Mouse (Mus musculus): ENCODE results near the gene Vangl2. TPM values are rescaled to one million over a fixed set of nuclear protein-coding genes. Genes with fewer than 3 reads are reported as not detected.

Vangl2 gene
- polyA plus RNA-seq, 1 experiment from 2014 or later: 7.5 TPM

DNA sequence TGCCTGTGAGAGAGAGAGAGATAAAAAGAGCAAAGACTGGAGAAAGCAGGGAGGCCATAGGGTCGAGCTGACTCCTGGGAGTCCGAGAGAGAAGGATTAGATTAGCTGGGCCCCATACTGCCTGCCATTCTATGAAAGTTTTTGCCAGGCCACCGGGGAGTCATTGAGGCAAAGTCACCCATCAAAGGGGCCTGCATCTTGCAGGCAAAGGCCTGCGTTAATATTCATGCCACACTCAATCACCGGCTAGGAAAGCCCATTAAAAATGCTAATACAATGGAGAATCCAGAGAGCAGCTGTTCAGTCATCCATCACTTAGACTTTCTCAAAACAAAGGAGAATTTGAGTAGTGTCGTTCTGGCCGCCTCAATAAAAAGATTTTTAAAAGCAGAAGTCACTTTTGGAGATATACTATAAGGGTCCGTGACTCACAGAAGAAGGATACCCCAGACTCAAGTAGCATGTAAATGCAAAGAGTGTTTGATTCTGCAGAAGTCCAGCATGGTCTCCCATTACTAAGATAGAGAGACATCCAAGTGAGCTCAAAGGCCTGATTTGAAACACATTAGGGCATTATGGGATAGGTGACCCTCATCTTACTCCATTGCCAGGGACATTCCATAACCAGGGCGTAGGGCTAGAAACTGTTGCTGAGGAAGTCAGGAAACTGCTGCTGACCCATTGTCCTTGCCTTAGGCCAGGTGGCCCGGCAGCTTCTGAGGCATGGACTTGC is 57.2 kb downstream of the Vangl2 start:
- H3K9ac ChIP-seq (ENCODE audit: low read length): no peak overlapping the region
- no peak overlapping the region for H3K4me2 ChIP-seq (ENCODE audit: low read depth, low read length)
- no peak overlapping the region for H3K4me3 ChIP-seq (ENCODE audit: low read length)
- WGBS: 66% methylated on average over 10 of the region's 10 CpGs
- no peak overlapping the region for H3K27ac ChIP-seq (ENCODE audit: low read length)
- no peaks in the 10 kb centered on the region for H3K4me1 ChIP-seq (ENCODE audit: control insufficient read depth, insufficient read depth, low read length)
- H3K27me3 ChIP-seq (ENCODE audit: control insufficient read depth, insufficient read depth, low read length): no peaks in the 10 kb centered on the region
- peaks cover 3% of the 10 kb centered on the region; the same call in 1 of the 2 replicates for H3K9me3 ChIP-seq (replicated peaks; ENCODE audit: control insufficient read depth, low read length)
- no peaks in the 10 kb centered on the region for H3K36me3 ChIP-seq (ENCODE audit: control insufficient read depth, insufficient read depth)
- ATAC-seq (replicated peaks; ENCODE audit: extremely low read depth, insufficient read depth, low FRiP score): no peak

DNA sequence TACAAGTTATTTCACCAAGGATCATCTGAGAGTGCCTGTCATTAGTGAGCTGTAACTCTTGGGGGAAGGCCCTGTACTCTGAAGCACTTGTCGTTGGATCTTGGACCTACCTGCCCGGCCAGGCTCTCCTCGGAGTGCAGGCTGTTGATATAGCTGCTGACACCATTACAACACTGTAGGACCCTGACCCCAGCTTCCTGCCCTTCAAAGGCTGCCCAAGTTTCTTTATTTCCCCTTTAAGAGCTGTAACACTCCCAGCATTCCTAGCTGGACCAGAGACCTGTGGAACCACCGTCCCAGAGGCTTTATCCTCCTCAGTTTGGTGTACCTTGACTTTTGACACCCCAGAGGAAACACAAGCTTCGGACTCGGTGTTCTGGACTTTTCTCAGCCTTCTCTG is 59.0 kb downstream of the Vangl2 start:
- ATAC-seq (replicated peaks; ENCODE audit: extremely low read depth, insufficient read depth, low FRiP score): no peak
- H3K27ac ChIP-seq (ENCODE audit: low read length): no peak overlapping the region
- no peaks in the 10 kb centered on the region for H3K27me3 ChIP-seq (ENCODE audit: control insufficient read depth, insufficient read depth, low read length)
- H3K4me1 ChIP-seq (ENCODE audit: control insufficient read depth, insufficient read depth, low read length): no peaks in the 10 kb centered on the region
- no peak overlapping the region for H3K4me2 ChIP-seq (ENCODE audit: low read depth, low read length)
- no peak overlapping the region for H3K4me3 ChIP-seq (ENCODE audit: low read length)
- H3K36me3 ChIP-seq (ENCODE audit: control insufficient read depth, insufficient read depth): no peaks in the 10 kb centered on the region
- WGBS: 82% methylated on average over 6 of the region's 6 CpGs
- H3K9me3 ChIP-seq (replicated peaks; ENCODE audit: control insufficient read depth, low read length): peaks cover 3% of the 10 kb centered on the region; the same call in 1 of the 2 replicates
- H3K9ac ChIP-seq (ENCODE audit: low read length): no peak overlapping the region

DNA sequence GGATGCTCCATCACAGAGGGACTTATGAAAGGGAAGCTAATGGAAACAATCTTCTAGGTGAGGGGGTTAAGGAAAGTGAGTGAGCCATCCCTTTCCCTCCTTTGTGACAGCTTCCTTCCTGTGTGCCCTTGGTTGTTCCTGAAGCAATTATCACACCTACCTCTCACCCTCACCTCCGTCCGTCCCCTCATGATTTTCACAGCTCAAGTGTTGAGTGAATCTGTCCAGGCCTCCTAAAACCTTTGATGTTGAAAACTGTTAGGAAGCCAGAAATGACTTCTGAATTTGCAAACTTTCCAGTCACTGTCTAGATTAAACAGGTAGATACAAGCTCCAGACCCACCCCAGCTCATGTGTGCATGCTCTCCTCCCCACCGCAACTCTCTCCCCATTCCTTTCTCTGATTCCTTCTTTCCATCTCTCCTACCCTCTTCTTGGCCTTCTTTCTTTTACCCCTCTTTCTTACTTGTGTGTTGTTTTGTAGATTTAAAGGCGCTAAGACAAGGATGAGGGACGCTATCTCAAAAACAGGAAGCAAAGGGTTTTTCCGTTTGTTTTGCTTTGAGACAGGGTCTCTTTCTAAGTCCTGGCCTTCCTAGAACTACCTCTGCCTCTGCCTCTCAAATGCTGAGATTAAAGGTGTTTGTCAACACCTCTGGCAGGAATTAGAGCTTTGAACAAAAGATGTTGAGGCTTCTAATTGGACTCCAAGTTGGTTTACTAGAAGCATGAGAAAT is 62.0 kb downstream of the Vangl2 start:
- Histone ChIP-seq H3K9ac (ENCODE audit: low read length) (no peak overlapping the region), H3K27ac (ENCODE audit: low read length) (no peak overlapping the region), H3K4me3 (ENCODE audit: low read length) (no peak overlapping the region), H3K27me3 (ENCODE audit: control insufficient read depth, insufficient read depth, low read length) (no peaks in the 10 kb centered on the region), H3K36me3 (ENCODE audit: control insufficient read depth, insufficient read depth) (no peaks in the 10 kb centered on the region), H3K4me1 (ENCODE audit: control insufficient read depth, insufficient read depth, low read length) (no peaks in the 10 kb centered on the region), H3K4me2 (ENCODE audit: low read depth, low read length) (no peak overlapping the region), H3K9me3 (replicated peaks; ENCODE audit: control insufficient read depth, low read length) (peaks cover 3% of the 10 kb centered on the region; the same call in 1 of the 2 replicates)
- 56% methylated on average over 6 of the region's 6 CpGs for WGBS
- no peak for ATAC-seq (replicated peaks; ENCODE audit: extremely low read depth, insufficient read depth, low FRiP score)

DNA sequence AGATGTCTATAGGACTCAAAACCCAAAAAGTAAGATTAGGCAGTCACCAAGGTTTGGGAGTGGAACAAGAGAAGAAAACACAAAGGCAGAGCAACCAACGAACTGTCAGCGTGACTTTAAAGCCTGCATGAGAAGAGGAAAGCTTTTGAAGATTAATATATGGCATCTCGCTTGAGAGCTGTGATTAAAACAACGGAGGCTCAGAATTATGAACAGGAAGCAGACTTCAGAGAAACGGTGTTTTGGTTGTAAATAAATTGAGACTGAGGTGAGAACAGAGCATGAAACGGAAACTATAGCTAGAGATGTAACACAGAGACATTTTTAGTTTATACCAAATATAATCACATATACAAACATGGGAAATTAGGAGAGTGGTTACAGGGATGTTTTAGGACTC is 64.6 kb downstream of the Vangl2 start:
- WGBS: 74% methylated on average over 6 of the region's 6 CpGs
- Histone ChIP-seq H3K36me3 (ENCODE audit: control insufficient read depth, insufficient read depth) (no peaks in the 10 kb centered on the region), H3K27me3 (ENCODE audit: control insufficient read depth, insufficient read depth, low read length) (no peaks in the 10 kb centered on the region), H3K9ac (ENCODE audit: low read length) (no peak overlapping the region), H3K4me2 (ENCODE audit: low read depth, low read length) (no peak overlapping the region), H3K27ac (ENCODE audit: low read length) (no peak overlapping the region), H3K9me3 (replicated peaks; ENCODE audit: control insufficient read depth, low read length) (peaks cover 3% of the 10 kb centered on the region; the same call in 1 of the 2 replicates), H3K4me1 (ENCODE audit: control insufficient read depth, insufficient read depth, low read length) (no peaks in the 10 kb centered on the region), H3K4me3 (ENCODE audit: low read length) (no peak overlapping the region)
- no peak for ATAC-seq (replicated peaks; ENCODE audit: extremely low read depth, insufficient read depth, low FRiP score)

- H3K4me1 ChIP-seq (ENCODE audit: control insufficient read depth, insufficient read depth, low read length): no peaks in the 10 kb centered on the region
- H3K4me2 ChIP-seq (ENCODE audit: low read depth, low read length): no peak overlapping the region
- no peaks in the 10 kb centered on the region for H3K27me3 ChIP-seq (ENCODE audit: control insufficient read depth, insufficient read depth, low read length)
- no peak overlapping the region for H3K27ac ChIP-seq (ENCODE audit: low read length)
- H3K9me3 ChIP-seq (replicated peaks; ENCODE audit: control insufficient read depth, low read length): no peaks in the 10 kb centered on the region
- no peak overlapping the region for H3K9ac ChIP-seq (ENCODE audit: low read length)
- H3K36me3 ChIP-seq (ENCODE audit: control insufficient read depth, insufficient read depth): no peaks in the 10 kb centered on the region
- no peak overlapping the region for H3K4me3 ChIP-seq (ENCODE audit: low read length)
- peak; percentile 69; the same call in 1 of the 2 replicates for ATAC-seq (replicated peaks; ENCODE audit: extremely low read depth, insufficient read depth, low FRiP score)
- 78% methylated on average over 6 of the region's 6 CpGs for WGBS
Observed at GRCm38 (mm10) chr1:171961704-171962103, 66.5 kb downstream of the Vangl2 start.

- Histone ChIP-seq H3K27me3 (ENCODE audit: control insufficient read depth, insufficient read depth, low read length) (no peaks in the 10 kb centered on the region), H3K27ac (ENCODE audit: low read length) (no peak overlapping the region), H3K36me3 (ENCODE audit: control insufficient read depth, insufficient read depth) (no peaks in the 10 kb centered on the region), H3K4me3 (ENCODE audit: low read length) (no peak overlapping the region), H3K9me3 (replicated peaks; ENCODE audit: control insufficient read depth, low read length) (no peaks in the 10 kb centered on the region), H3K4me2 (ENCODE audit: low read depth, low read length) (no peak overlapping the region), H3K4me1 (ENCODE audit: control insufficient read depth, insufficient read depth, low read length) (no peaks in the 10 kb centered on the region), H3K9ac (ENCODE audit: low read length) (no peak overlapping the region)
- WGBS: 86% methylated on average over 5 of the region's 5 CpGs
- ATAC-seq (replicated peaks; ENCODE audit: extremely low read depth, insufficient read depth, low FRiP score): no peak
Observed at GRCm38 (mm10) chr1:171960726-171961125, 67.5 kb downstream of the Vangl2 start.

DNA sequence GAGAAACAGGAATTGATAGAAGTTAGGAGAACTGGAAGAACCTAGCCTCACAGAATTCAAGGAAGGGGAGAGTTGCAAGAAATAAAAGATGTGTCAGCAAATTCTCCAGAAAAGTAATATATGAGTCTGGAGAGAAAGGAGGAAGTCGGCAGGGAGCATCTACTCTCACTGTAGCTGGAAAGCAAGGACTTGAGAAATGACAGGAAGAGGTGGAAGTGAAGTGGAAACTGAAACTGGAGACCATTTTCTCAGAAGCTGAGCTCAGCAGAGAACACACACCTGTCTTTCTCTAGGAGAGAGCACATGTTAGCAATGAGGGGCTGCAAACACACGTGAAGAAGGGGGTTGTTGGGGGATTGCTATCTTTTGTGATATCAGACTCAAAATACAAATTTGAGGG is 70.8 kb downstream of the Vangl2 start:
- Histone ChIP-seq H3K4me2 (ENCODE audit: low read depth, low read length) (no peak overlapping the region), H3K4me3 (ENCODE audit: low read length) (no peak overlapping the region), H3K36me3 (ENCODE audit: control insufficient read depth, insufficient read depth) (no peaks in the 10 kb centered on the region), H3K9me3 (replicated peaks; ENCODE audit: control insufficient read depth, low read length) (no peaks in the 10 kb centered on the region), H3K9ac (ENCODE audit: low read length) (no peak overlapping the region), H3K4me1 (ENCODE audit: control insufficient read depth, insufficient read depth, low read length) (no peaks in the 10 kb centered on the region), H3K27me3 (ENCODE audit: control insufficient read depth, insufficient read depth, low read length) (no peaks in the 10 kb centered on the region), H3K27ac (ENCODE audit: low read length) (no peak overlapping the region)
- WGBS: 46% methylated on average over 2 of the region's 2 CpGs
- no peak for ATAC-seq (replicated peaks; ENCODE audit: extremely low read depth, insufficient read depth, low FRiP score)

GRCm38 (mm10) chr1:171955071-171955470 is 73.2 kb downstream of the Vangl2 start:
- H3K27ac ChIP-seq (ENCODE audit: low read length): no peak overlapping the region
- H3K4me2 ChIP-seq (ENCODE audit: low read depth, low read length): no peak overlapping the region
- no peak overlapping the region for H3K9ac ChIP-seq (ENCODE audit: low read length)
- WGBS: 54% methylated on average over 6 of the region's 6 CpGs
- H3K9me3 ChIP-seq (replicated peaks; ENCODE audit: control insufficient read depth, low read length): 0 out of 2 replicates have a peak, but pooled peaks cover 2% of the 10 kb centered on the region
- ATAC-seq (replicated peaks; ENCODE audit: extremely low read depth, insufficient read depth, low FRiP score): no peak
- H3K27me3 ChIP-seq (ENCODE audit: control insufficient read depth, insufficient read depth, low read length): no peaks in the 10 kb centered on the region
- no peaks in the 10 kb centered on the region for H3K36me3 ChIP-seq (ENCODE audit: control insufficient read depth, insufficient read depth)
- no peak overlapping the region for H3K4me3 ChIP-seq (ENCODE audit: low read length)
- H3K4me1 ChIP-seq (ENCODE audit: control insufficient read depth, insufficient read depth, low read length): no peaks in the 10 kb centered on the region
